ENCODE assay signal across 9 mouse cellular contexts in genomic region chr10:81461673-81462414, GRCm38 (mm10). TPM values are rescaled to one million over a fixed set of nuclear protein-coding genes. Genes with fewer than 3 reads are reported as not detected.
A peak's percentile ranks its signal among the peaks of the same experiment; 100 is the strongest.
DNase-seq lines count a peak whose midpoint lies in the region; ATAC-seq lines count a peak whose summit lies in the region.
"Had no signal": no experiment of that assay in that cellular context is flagged by ENCODE, and none has a peak within 500 bp of the region (broad histone marks: within the 10 kb centered on the region; RNA-seq: fewer than 3 reads in every experiment).

No protein-coding gene starts in this region.

- peak overlapping the region; percentile 32 for H3K4me2 ChIP-seq in lung, embryonic 16.5 days (ENCODE audit: low read depth, low read length)
- 0 out of 2 replicates have a peak overlapping the region, but pooled peaks have one; percentile 5 for H3K4me2 ChIP-seq in stomach, embryonic 14.5 days (replicated peaks; ENCODE audit: low read depth, low read length)

- H3K9me3 ChIP-seq in lung, embryonic 16.5 days (ENCODE audit: control insufficient read depth, low read length) = no peaks in the 10 kb centered on the region
- no peaks in the 10 kb centered on the region for H3K9me3 ChIP-seq in stomach, embryonic 14.5 days (ENCODE audit: control insufficient read depth, low read depth, low read length)

- H3K27ac ChIP-seq in lung, embryonic 16.5 days (ENCODE audit: low read length) = no peak overlapping the region
- no peak overlapping the region for H3K27ac ChIP-seq in stomach, embryonic 14.5 days (ENCODE audit: low read length)

- peaks cover 11% of the 10 kb centered on the region; the same call in 1 of the 2 replicates for H3K4me1 ChIP-seq in lung, embryonic 16.5 days (replicated peaks; ENCODE audit: control insufficient read depth, insufficient read depth, low read length)
- 0 out of 2 replicates have a peak, but pooled peaks cover 2% of the 10 kb centered on the region for H3K4me1 ChIP-seq in stomach, embryonic 14.5 days (ENCODE audit: control insufficient read depth, insufficient read depth, low read length)

- DNase-seq in cerebellum, postnatal 10 days = peak; percentile 15 to 18
- no peak for DNase-seq in cerebellum, adult 9-10 months
- no peak for DNase-seq in lung, postnatal 10 days
- no peak for DNase-seq in thymus, postnatal 25 days
- DNase-seq in retina, embryonic 14.5 days (ENCODE audit: low spot score) = no peak
- DNase-seq: cerebellum, adult 2 months had no signal

- peaks cover 76% of the 10 kb centered on the region for H3K27me3 ChIP-seq in lung, embryonic 16.5 days (ENCODE audit: control insufficient read depth, insufficient read depth, low read depth, low read length)
- H3K27me3 ChIP-seq in stomach, embryonic 14.5 days (ENCODE audit: control insufficient read depth, insufficient read depth, low read length) = peaks cover 47% of the 10 kb centered on the region

- H3K9ac ChIP-seq in lung, embryonic 16.5 days (ENCODE audit: low read length) = no peak overlapping the region
- H3K9ac ChIP-seq in stomach, embryonic 14.5 days (replicated peaks; ENCODE audit: low read depth, low read length) = no peak overlapping the region

- no peak for ATAC-seq in lung, embryonic 16.5 days (ENCODE audit: low read depth)
- peak; percentile 17 for ATAC-seq in inflammation-experienced regulatory T-cells, adult 6 months
- ATAC-seq in stomach, embryonic 14.5 days (ENCODE audit: insufficient number of reproducible peaks, insufficient read depth, low FRiP score, low read depth) = no peak

- H3K36me3 ChIP-seq in lung, embryonic 16.5 days (ENCODE audit: control insufficient read depth, insufficient read depth, low read length) = no peaks in the 10 kb centered on the region
- no peaks in the 10 kb centered on the region for H3K36me3 ChIP-seq in stomach, embryonic 14.5 days (ENCODE audit: control insufficient read depth, insufficient read depth, low read length)

- 4% methylated on average over 16 of the region's 16 CpGs for WGBS in lung, embryonic 16.5 days
- 5% methylated on average over 16 of the region's 16 CpGs for WGBS in stomach, embryonic 14.5 days

- 0 out of 2 replicates have a peak overlapping the region, but pooled peaks have one; percentile 8 for H3K4me3 ChIP-seq in lung, embryonic 16.5 days (ENCODE audit: low read length)
- H3K4me3 ChIP-seq in stomach, embryonic 14.5 days (ENCODE audit: low read depth, low read length) = no peak overlapping the region

RNA-seq across cellular contexts. Expression of gene Nfic, which starts 6.4 kb away (rescaled TPM):
- polyA plus RNA-seq in lung, embryonic 16.5 days (2015; fragmentation: Nextera tagmentation; extraction: Ambion mirVana) = 92.5 and 106 TPM in 2 replicates
- polyA plus RNA-seq in inflammation-experienced regulatory T-cells, adult 6 months (2017; shearing (Covaris generic)) = 10 to 100 TPM; 13.8 to 17.2 (median 15.0) TPM
- 76.0 and 80.1 TPM in 2 replicates for polyA plus RNA-seq in stomach, embryonic 14.5 days (2014; fragmentation: Nextera tagmentation; extraction: Ambion mirVana)

RNA-seq across cellular contexts. Expression of gene Celf5, which starts 20.7 kb away (rescaled TPM):
- 0.40 and 0.67 TPM in 2 replicates for polyA plus RNA-seq in lung, embryonic 16.5 days (2015; fragmentation: Nextera tagmentation; extraction: Ambion mirVana)
- polyA plus RNA-seq in inflammation-experienced regulatory T-cells, adult 6 months (2017; shearing (Covaris generic)) = 1 to 10 TPM; 1.1 to 1.4 (median 1.2) TPM
- 1.7 and 2.2 TPM in 2 replicates for polyA plus RNA-seq in stomach, embryonic 14.5 days (2014; fragmentation: Nextera tagmentation; extraction: Ambion mirVana)

RNA-seq across cellular contexts. Expression of gene Ncln, which starts 34.3 kb away (rescaled TPM):
- 82.9 and 83.6 TPM in 2 replicates for polyA plus RNA-seq in lung, embryonic 16.5 days (2015; fragmentation: Nextera tagmentation; extraction: Ambion mirVana)
- polyA plus RNA-seq in inflammation-experienced regulatory T-cells, adult 6 months (2017; shearing (Covaris generic)) = 10 to 100 TPM; 34.3 to 41.1 (median 36.9) TPM
- 79.1 and 79.3 TPM in 2 replicates for polyA plus RNA-seq in stomach, embryonic 14.5 days (2014; fragmentation: Nextera tagmentation; extraction: Ambion mirVana)

RNA-seq across cellular contexts. Expression of gene S1pr4, which starts 38.1 kb away (rescaled TPM):
- polyA plus RNA-seq in lung, embryonic 16.5 days (2015; fragmentation: Nextera tagmentation; extraction: Ambion mirVana) = 2.8 and 4.1 TPM in 2 replicates
- polyA plus RNA-seq in inflammation-experienced regulatory T-cells, adult 6 months (2017; shearing (Covaris generic)) = 10 to 100 TPM; 49.1 to 93.2 (median 50.3) TPM
- polyA plus RNA-seq in stomach, embryonic 14.5 days (2014; fragmentation: Nextera tagmentation; extraction: Ambion mirVana) = 0.41 and 0.72 TPM in 2 replicates

Comparison
In these comparisons a context has a peak if more than half of its experiments do, and no peak if none do; other contexts are left out.
1. DNase-seq: peak in cerebellum, postnatal 10 days (2 of 2); none in cerebellum, adult 9-10 months (single experiment), lung, postnatal 10 days (single experiment), thymus, postnatal 25 days (single experiment) and retina, embryonic 14.5 days (single experiment).